Mouse (Mus musculus): ENCODE results near the gene Ripk4. TPM values are rescaled to one million over a fixed set of nuclear protein-coding genes. Genes with fewer than 3 reads are reported as not detected.

Gene Ripk4
- polyA plus RNA-seq, 1 experiment from 2014 or later: 9.5 TPM

- Histone ChIP-seq H3K4me3 (replicated peaks) (no peak overlapping the region), H3K27me3 (no peaks in the 10 kb centered on the region)
- WGBS: 63% methylated on average over 3 of the region's 3 CpGs
Observed at GRCm38 (mm10) chr16:97726436-97726835, 37.2 kb downstream of the Ripk4 start.

GRCm38 (mm10) chr16:97720093-97720492, 43.5 kb downstream of the Ripk4 start:
- H3K9me3 ChIP-seq (replicated peaks): no peaks in the 10 kb centered on the region
- H3K27ac ChIP-seq: no peak overlapping the region
- ATAC-seq (replicated peaks; ENCODE audit: low FRiP score): no peak
- H3K27me3 ChIP-seq: no peaks in the 10 kb centered on the region
- H3K36me3 ChIP-seq: no peaks in the 10 kb centered on the region
- no peak overlapping the region for H3K4me2 ChIP-seq
- 94% methylated on average over 1 of the region's 1 CpGs for WGBS
- H3K9ac ChIP-seq: no peak overlapping the region
- H3K4me1 ChIP-seq: no peaks in the 10 kb centered on the region
- H3K4me3 ChIP-seq (replicated peaks): no peak overlapping the region

More at GRCm38 (mm10) chr16:97726436-97726835, 37.2 kb downstream of the Ripk4 start:
- no peak overlapping the region for H3K9ac ChIP-seq
- no peak overlapping the region for H3K4me2 ChIP-seq
- no peaks in the 10 kb centered on the region for H3K36me3 ChIP-seq
- no peak for ATAC-seq (replicated peaks; ENCODE audit: low FRiP score)
- H3K27ac ChIP-seq: no peak overlapping the region
- H3K4me1 ChIP-seq: no peaks in the 10 kb centered on the region
- H3K9me3 ChIP-seq (replicated peaks): no peaks in the 10 kb centered on the region

- H3K27me3 ChIP-seq: no peaks in the 10 kb centered on the region
- no peaks in the 10 kb centered on the region for H3K36me3 ChIP-seq
- H3K9ac ChIP-seq: no peak overlapping the region
- H3K27ac ChIP-seq: no peak overlapping the region
- ATAC-seq (replicated peaks; ENCODE audit: low FRiP score): no peak
- no peak overlapping the region for H3K4me3 ChIP-seq (replicated peaks)
- H3K9me3 ChIP-seq (replicated peaks): no peaks in the 10 kb centered on the region
- no peaks in the 10 kb centered on the region for H3K4me1 ChIP-seq
- H3K4me2 ChIP-seq: no peak overlapping the region
Observed at GRCm38 (mm10) chr16:97719392-97719983, 44.1 kb downstream of the Ripk4 start.

GRCm38 (mm10) chr16:97716567-97716966, 47.0 kb downstream of the Ripk4 start:
- H3K9ac ChIP-seq: no peak overlapping the region
- H3K27me3 ChIP-seq: no peaks in the 10 kb centered on the region
- no peak overlapping the region for H3K27ac ChIP-seq
- 84% methylated on average over 6 of the region's 6 CpGs for WGBS
- no peak overlapping the region for H3K4me3 ChIP-seq (replicated peaks)
- no peak overlapping the region for H3K4me2 ChIP-seq
- H3K9me3 ChIP-seq (replicated peaks): no peaks in the 10 kb centered on the region
- no peak for ATAC-seq (replicated peaks; ENCODE audit: low FRiP score)
- H3K36me3 ChIP-seq: no peaks in the 10 kb centered on the region
- no peaks in the 10 kb centered on the region for H3K4me1 ChIP-seq

GRCm38 (mm10) chr16:97712129-97712528, 51.5 kb downstream of the Ripk4 start:
- no peak overlapping the region for H3K4me2 ChIP-seq
- H3K36me3 ChIP-seq: no peaks in the 10 kb centered on the region
- no peak for ATAC-seq (replicated peaks; ENCODE audit: low FRiP score)
- no peak overlapping the region for H3K9ac ChIP-seq
- H3K27me3 ChIP-seq: no peaks in the 10 kb centered on the region
- H3K4me3 ChIP-seq (replicated peaks): no peak overlapping the region
- no peaks in the 10 kb centered on the region for H3K9me3 ChIP-seq (replicated peaks)
- H3K4me1 ChIP-seq: no peaks in the 10 kb centered on the region
- no peak overlapping the region for H3K27ac ChIP-seq

- H3K36me3 ChIP-seq: no peaks in the 10 kb centered on the region
- no peaks in the 10 kb centered on the region for H3K27me3 ChIP-seq
- no peaks in the 10 kb centered on the region for H3K9me3 ChIP-seq (replicated peaks)
- ATAC-seq (replicated peaks; ENCODE audit: low FRiP score): no peak
- H3K4me1 ChIP-seq: no peaks in the 10 kb centered on the region
- WGBS: 62% methylated on average over 1 of the region's 1 CpGs
- no peak overlapping the region for H3K4me3 ChIP-seq (replicated peaks)
- H3K4me2 ChIP-seq: no peak overlapping the region
- H3K9ac ChIP-seq: no peak overlapping the region
- H3K27ac ChIP-seq: no peak overlapping the region
Observed at GRCm38 (mm10) chr16:97701871-97702270, 61.7 kb downstream of the Ripk4 start.

GRCm38 (mm10) chr16:97697769-97698168, 65.8 kb downstream of the Ripk4 start:
- H3K27ac ChIP-seq: no peak overlapping the region
- H3K27me3 ChIP-seq: no peaks in the 10 kb centered on the region
- ATAC-seq (replicated peaks; ENCODE audit: low FRiP score): 0 out of 2 replicates have a peak, but pooled peaks have one; percentile 33
- no peaks in the 10 kb centered on the region for H3K4me1 ChIP-seq
- no peak overlapping the region for H3K4me2 ChIP-seq
- WGBS: 23% methylated on average over 1 of the region's 1 CpGs
- H3K9me3 ChIP-seq (replicated peaks): no peaks in the 10 kb centered on the region
- H3K36me3 ChIP-seq: no peaks in the 10 kb centered on the region
- H3K4me3 ChIP-seq (replicated peaks): no peak overlapping the region
- H3K9ac ChIP-seq: no peak overlapping the region

GRCm38 (mm10) chr16:97695709-97696108, 67.9 kb downstream of the Ripk4 start:
- Histone ChIP-seq H3K9me3 (replicated peaks) (no peaks in the 10 kb centered on the region), H3K4me3 (replicated peaks) (no peak overlapping the region), H3K27ac (no peak overlapping the region), H3K27me3 (no peaks in the 10 kb centered on the region), H3K36me3 (no peaks in the 10 kb centered on the region), H3K4me2 (no peak overlapping the region), H3K9ac (no peak overlapping the region), H3K4me1 (no peaks in the 10 kb centered on the region)
- ATAC-seq (replicated peaks; ENCODE audit: low FRiP score): no peak
- 63% methylated on average over 4 of the region's 4 CpGs for WGBS

Other genes starting within 250 kb of the Ripk4 start
- 0.23 TPM in 1 of 2 replicates, not detected in the other for gene Fam3b, start 249.0 kb downstream of the Ripk4 start, polyA plus RNA-seq (2015; fragmentation: Nextera tagmentation; extraction: Ambion mirVana)
- 31.9 and 32.5 TPM in 2 replicates for gene Tmprss2, start 152.6 kb downstream of the Ripk4 start, polyA plus RNA-seq (2015; fragmentation: Nextera tagmentation; extraction: Ambion mirVana)
- gene Prdm15, start 88.1 kb upstream of the Ripk4 start, polyA plus RNA-seq (2015; fragmentation: Nextera tagmentation; extraction: Ambion mirVana): 9.7 and 11.6 TPM in 2 replicates
- 19.5 TPM in 2 replicates for gene C2cd2, start 198.8 kb upstream of the Ripk4 start, polyA plus RNA-seq (2015; fragmentation: Nextera tagmentation; extraction: Ambion mirVana)
- gene Zbtb21, start 198.8 kb upstream of the Ripk4 start, polyA plus RNA-seq (2015; fragmentation: Nextera tagmentation; extraction: Ambion mirVana): 13.1 and 14.1 TPM in 2 replicates
- 23.5 and 27.0 TPM in 2 replicates for gene B230307C23Rik, start 233.5 kb upstream of the Ripk4 start, polyA plus RNA-seq (2015; fragmentation: Nextera tagmentation; extraction: Ambion mirVana)